Mouse (Mus musculus): ENCODE data around the gene Gm28710. TPM values are rescaled to one million over a fixed set of nuclear protein-coding genes. Genes with fewer than 3 reads are reported as not detected.

Gm28710 gene
- not detected in 2 replicates for polyA plus RNA-seq (2015; fragmentation: Nextera tagmentation; extraction: Ambion mirVana)

DNA sequence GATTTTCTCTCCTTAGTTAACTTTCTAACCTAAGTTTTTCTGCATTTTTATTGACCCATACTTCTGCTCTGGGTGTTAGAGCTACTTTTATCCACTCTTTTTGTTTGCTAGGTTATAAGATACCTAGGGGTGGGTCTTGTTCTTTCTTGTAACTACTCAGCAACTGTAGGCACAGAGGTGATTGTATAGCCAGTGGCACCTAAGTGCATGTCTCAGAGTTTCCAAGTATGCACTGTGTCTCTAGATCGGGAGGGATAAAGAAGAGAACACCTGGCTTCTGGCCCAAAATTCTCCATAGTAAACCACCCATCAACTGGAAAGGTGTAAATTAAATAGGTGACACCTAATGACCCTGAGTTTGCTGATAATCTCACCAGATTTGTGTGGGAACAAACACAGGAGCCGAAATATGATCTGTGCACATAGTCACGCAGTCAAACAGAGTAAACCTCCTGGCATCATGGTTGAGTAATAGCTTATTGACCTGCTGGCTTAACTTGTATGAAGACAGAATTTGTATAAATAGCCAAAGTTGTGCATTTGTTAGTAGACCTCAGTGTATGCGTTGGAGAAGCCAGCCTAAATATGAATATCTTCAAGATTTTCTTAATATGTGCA lies at the start of gene Gm28710:
Gm28710 (plus strand) TSS at position 568 of the 618 bp plus-strand sequence.
- no peak for ATAC-seq (ENCODE audit: borderline replicate concordance, extremely low read depth, low FRiP score, low TSS enrichment)
- Histone ChIP-seq H3K4me3 (no peak within 1 kb of the TSS), H3K4me1 (no peaks in the 10 kb centered on the region), H3K27me3 (no peaks in the 10 kb centered on the region), H3K27ac (no peak within 1 kb of the TSS), H3K4me2 (no peak within 1 kb of the TSS), H3K36me3 (no peaks in the 10 kb centered on the region), H3K9me3 (no peaks in the 10 kb centered on the region), H3K9ac (no peak within 1 kb of the TSS)
- WGBS = 56% methylated on average over 4 of the region's 4 CpGs

DNA sequence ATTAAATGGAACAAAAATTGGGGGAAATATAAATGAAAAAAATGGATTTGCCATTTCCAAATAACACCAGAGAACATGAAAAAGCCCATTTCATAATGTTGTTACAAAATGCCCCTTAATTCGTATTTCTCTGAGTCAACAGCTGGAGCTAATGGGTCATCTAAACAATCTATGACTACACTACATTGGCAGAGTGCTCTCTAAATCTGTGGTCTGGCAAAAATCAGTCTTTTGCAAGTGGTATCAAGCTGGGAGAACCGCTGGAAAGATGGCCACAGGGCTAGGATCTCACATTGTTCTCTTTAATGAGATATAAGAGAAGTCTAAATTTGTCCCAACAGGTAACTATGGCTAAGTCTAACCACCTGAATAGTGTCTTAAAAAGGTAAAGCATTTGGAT lies 14.4 kb upstream of the Gm28710 start:
- H3K27me3 ChIP-seq = no peaks in the 10 kb centered on the region
- 73% methylated on average over 2 of the region's 2 CpGs for WGBS
- no peak for ATAC-seq (ENCODE audit: borderline replicate concordance, extremely low read depth, low FRiP score, low TSS enrichment)

DNA sequence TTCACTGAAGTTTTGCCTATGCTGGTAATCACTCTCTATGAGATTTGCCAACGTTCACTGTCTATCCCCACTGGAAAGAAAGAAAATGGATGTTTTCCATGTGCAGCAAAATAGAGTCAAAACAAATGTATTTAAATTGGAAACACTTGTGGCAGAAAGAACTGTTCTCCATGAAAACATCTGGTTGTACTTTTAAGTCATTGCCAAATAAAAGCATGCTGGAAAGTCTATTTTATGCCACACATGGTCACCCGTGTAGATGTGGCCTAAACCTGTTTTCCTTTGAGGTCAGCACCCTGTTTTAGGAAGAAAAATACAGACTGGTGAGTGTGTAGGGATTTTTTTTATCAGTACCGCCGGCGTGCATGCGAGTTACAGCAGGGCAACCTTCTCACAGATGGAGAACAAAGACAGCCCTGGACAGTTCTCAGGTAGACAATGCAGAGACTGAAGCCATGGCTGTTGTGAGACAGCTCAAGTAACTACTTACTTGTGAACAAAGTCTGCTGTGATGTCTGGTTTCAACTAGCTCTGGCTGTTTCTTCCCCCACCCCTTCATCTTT lies 12.9 kb upstream of the Gm28710 start:
- H3K9me3 ChIP-seq = no peaks in the 10 kb centered on the region
- ATAC-seq (ENCODE audit: borderline replicate concordance, extremely low read depth, low FRiP score, low TSS enrichment) = no peak
- H3K27me3 ChIP-seq = no peaks in the 10 kb centered on the region
- H3K4me3 ChIP-seq = no peak overlapping the region
- no peak overlapping the region for H3K9ac ChIP-seq
- H3K4me2 ChIP-seq = no peak overlapping the region
- no peaks in the 10 kb centered on the region for H3K4me1 ChIP-seq
- no peaks in the 10 kb centered on the region for H3K36me3 ChIP-seq
- 70% methylated on average over 6 of the region's 6 CpGs for WGBS
- no peak overlapping the region for H3K27ac ChIP-seq

More for the DNA sequence above, 14.4 kb upstream of the Gm28710 start:
- Histone ChIP-seq H3K36me3 (no peaks in the 10 kb centered on the region), H3K9ac (no peak overlapping the region), H3K4me2 (no peak overlapping the region), H3K9me3 (no peaks in the 10 kb centered on the region), H3K4me1 (no peaks in the 10 kb centered on the region), H3K4me3 (no peak overlapping the region), H3K27ac (no peak overlapping the region)

DNA sequence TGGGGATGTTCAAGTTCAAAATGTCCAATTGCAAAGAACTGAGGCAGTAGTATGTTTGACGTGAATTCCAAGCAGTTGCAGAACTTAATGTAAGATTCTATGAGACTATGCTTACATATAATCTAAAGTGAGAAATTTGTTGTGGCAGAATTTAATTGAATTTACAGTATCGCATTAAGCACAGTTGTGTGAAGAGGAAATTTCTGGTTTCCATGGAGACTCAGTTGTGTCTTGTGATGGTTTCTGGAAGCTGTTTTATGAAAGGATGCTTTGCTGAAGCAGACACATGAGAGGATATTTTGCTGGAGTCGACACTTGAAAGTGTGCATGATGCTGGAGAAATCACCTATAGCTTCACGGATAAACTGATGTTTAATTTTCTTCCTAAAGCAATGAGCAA lies 6.0 kb upstream of the Gm28710 start:
- Histone ChIP-seq H3K4me1 (no peaks in the 10 kb centered on the region), H3K27me3 (no peaks in the 10 kb centered on the region), H3K36me3 (no peaks in the 10 kb centered on the region), H3K4me3 (no peak overlapping the region), H3K9ac (no peak overlapping the region), H3K9me3 (no peaks in the 10 kb centered on the region), H3K27ac (no peak overlapping the region), H3K4me2 (no peak overlapping the region)
- WGBS = 84% methylated on average over 4 of the region's 4 CpGs
- no peak for ATAC-seq (ENCODE audit: borderline replicate concordance, extremely low read depth, low FRiP score, low TSS enrichment)

DNA sequence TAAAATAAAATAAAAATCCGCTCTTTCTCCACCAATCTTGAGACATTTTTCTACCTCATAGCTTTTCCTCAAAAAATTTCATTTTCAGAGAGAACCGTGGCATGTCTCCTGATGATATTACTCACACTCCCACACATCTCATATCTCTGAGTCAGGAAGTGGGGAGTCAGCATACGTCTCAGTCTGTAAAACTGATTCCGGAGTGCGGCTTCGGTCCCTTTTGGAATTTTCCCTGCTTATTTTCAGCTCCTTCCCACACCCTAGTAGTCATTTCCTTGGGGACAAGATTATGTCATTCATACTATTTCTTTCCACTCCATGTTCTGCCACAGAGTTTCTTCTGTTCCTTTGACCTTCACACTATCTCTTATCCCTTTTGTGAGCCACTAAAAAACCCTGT lies 3.4 kb downstream of the Gm28710 start:
- ATAC-seq (ENCODE audit: borderline replicate concordance, extremely low read depth, low FRiP score, low TSS enrichment) = no peak
- no peaks in the 10 kb centered on the region for H3K4me1 ChIP-seq
- H3K36me3 ChIP-seq = no peaks in the 10 kb centered on the region
- no peak overlapping the region for H3K4me3 ChIP-seq
- H3K27ac ChIP-seq = no peak overlapping the region
- no peaks in the 10 kb centered on the region for H3K9me3 ChIP-seq
- WGBS = 84% methylated on average over 6 of the region's 6 CpGs
- no peak overlapping the region for H3K4me2 ChIP-seq
- no peaks in the 10 kb centered on the region for H3K27me3 ChIP-seq
- no peak overlapping the region for H3K9ac ChIP-seq

DNA sequence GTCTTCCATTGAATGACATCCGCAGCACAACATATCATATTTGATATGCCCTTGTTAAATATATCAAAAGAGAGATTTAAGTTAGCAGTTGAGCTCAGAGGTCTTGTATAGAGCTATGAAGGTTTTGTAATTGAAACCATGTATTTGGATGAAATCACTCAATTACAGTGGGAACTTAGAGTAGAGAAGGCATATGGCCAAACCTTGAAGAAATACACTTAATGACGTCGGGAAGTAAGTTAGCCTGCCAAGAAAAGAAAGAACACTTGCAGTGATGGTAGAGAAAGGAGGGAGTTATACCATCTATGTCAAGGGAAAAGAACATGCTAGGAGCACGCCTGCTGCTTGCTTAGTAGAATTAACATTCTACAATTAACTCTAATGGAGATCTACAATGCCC lies 11.1 kb downstream of the Gm28710 start:
- Histone ChIP-seq H3K27ac (no peak overlapping the region), H3K9ac (no peak overlapping the region), H3K9me3 (no peaks in the 10 kb centered on the region), H3K4me2 (no peak overlapping the region), H3K36me3 (no peaks in the 10 kb centered on the region), H3K4me1 (no peaks in the 10 kb centered on the region), H3K27me3 (no peaks in the 10 kb centered on the region), H3K4me3 (no peak overlapping the region)
- ATAC-seq (ENCODE audit: borderline replicate concordance, extremely low read depth, low FRiP score, low TSS enrichment) = no peak
- WGBS = 72% methylated on average over 4 of the region's 4 CpGs

DNA sequence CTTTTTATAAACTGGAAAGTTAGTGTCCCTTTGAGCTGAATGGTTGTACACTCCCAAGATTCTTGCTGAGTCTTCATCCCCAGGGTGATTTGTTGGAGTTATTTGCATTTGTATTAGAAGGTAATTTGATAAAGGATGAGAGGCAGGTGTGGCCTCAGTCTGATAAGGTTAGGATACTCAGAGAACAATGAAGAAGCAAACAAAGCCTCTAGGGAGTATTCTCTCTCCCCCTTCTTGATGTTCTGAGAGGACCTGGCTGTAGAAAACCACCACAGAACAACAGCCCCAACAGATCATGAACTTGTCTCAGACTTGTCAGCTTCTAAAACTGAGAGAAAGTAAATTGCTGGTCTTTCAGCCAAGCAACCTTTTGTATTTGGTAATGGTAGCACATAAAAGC lies 47.4 kb downstream of the Gm28710 start:
- H3K27me3 ChIP-seq = no peaks in the 10 kb centered on the region
- H3K9me3 ChIP-seq = no peaks in the 10 kb centered on the region
- no peak overlapping the region for H3K4me3 ChIP-seq
- ATAC-seq (ENCODE audit: borderline replicate concordance, extremely low read depth, low FRiP score, low TSS enrichment) = no peak
- no peaks in the 10 kb centered on the region for H3K36me3 ChIP-seq
- H3K4me1 ChIP-seq = no peaks in the 10 kb centered on the region
- H3K9ac ChIP-seq = no peak overlapping the region
- H3K27ac ChIP-seq = no peak overlapping the region
- no peak overlapping the region for H3K4me2 ChIP-seq

DNA sequence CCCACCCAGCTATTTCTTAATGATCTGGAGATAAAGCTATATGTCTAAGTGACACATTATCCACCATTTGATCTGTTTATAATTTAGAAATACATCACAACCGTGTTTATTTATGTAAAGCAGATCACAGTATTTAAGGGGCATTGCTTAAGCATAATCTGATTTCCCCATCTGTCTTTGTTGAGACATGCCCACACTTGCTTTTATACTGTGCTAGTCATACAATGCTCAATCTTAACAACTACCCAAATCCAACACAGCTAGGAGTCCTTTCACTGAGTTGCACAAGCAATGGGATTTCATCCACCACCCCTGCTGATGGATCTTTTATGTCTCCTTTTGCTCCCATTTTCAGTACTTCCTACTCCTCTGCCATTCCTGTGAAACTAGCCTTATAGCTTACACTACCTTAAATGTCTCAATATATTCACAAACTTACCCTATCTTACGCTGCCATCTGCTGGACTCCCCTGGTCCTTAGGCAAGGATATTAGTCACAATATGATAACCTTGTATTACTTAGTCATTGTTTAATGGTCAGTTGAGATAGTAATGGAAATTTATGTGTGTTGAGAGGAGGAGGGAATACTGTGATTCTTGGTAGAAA lies 77.8 kb downstream of the Gm28710 start:
- ATAC-seq (ENCODE audit: borderline replicate concordance, extremely low read depth, low FRiP score, low TSS enrichment) = 0 out of 2 replicates have a peak, but pooled peaks have one; percentile 55
- H3K4me1 ChIP-seq = no peaks in the 10 kb centered on the region
- no peaks in the 10 kb centered on the region for H3K36me3 ChIP-seq
- H3K4me3 ChIP-seq = no peak overlapping the region
- 33% methylated on average over 2 of the region's 2 CpGs for WGBS
- H3K4me2 ChIP-seq = no peak overlapping the region
- H3K27ac ChIP-seq = no peak overlapping the region
- H3K9ac ChIP-seq = no peak overlapping the region
- no peaks in the 10 kb centered on the region for H3K27me3 ChIP-seq
- no peaks in the 10 kb centered on the region for H3K9me3 ChIP-seq

DNA sequence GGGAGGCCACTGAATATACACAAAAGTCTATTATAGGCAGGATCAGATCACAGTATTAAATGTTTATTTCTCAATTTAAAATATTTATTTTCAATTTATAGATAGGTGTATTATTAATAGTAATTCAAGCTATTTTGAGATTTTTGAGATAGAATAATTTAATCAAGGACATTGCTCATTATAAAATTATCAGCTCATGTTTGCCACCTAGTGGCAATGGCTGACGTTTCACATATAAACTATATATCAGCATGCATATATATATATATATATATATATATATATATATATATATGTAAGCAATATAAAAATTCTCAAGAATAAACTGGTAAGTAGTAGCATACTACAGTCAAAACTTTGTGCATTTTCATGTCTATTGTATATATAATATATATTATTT lies 102.6 kb downstream of the Gm28710 start:
- no peak for ATAC-seq (ENCODE audit: borderline replicate concordance, extremely low read depth, low FRiP score, low TSS enrichment)
- H3K4me1 ChIP-seq = no peaks in the 10 kb centered on the region
- no peaks in the 10 kb centered on the region for H3K9me3 ChIP-seq
- no peak overlapping the region for H3K27ac ChIP-seq
- H3K4me3 ChIP-seq = no peak overlapping the region
- WGBS = 9% methylated on average over 1 of the region's 1 CpGs
- H3K4me2 ChIP-seq = no peak overlapping the region
- H3K9ac ChIP-seq = no peak overlapping the region
- no peaks in the 10 kb centered on the region for H3K36me3 ChIP-seq
- no peaks in the 10 kb centered on the region for H3K27me3 ChIP-seq

DNA sequence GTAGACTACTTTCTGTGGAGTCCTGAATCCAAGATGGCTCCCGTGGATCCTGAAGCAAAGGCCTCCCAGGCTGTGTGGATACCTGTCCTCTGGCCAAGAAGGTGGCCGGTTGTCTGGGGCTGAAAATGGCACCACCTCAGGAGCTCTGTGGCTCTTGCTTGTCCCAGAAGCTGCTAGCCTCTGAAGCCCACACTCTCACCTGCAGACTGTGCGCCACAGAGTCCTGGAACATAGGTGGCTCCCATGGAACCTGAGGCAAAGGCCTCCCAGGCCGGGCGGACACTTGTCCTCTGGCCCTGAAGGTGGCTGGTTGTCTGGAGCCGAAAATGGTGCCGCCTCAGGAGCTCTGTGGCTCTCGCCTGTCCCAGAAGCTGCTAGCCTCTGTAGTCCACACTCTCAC lies 128.2 kb downstream of the Gm28710 start:
- H3K4me2 ChIP-seq = no peak overlapping the region
- H3K9me3 ChIP-seq = no peaks in the 10 kb centered on the region
- H3K4me3 ChIP-seq = no peak overlapping the region
- WGBS = 88% methylated on average over 8 of the region's 8 CpGs
- H3K9ac ChIP-seq = no peak overlapping the region
- no peaks in the 10 kb centered on the region for H3K4me1 ChIP-seq
- no peak overlapping the region for H3K27ac ChIP-seq
- no peak for ATAC-seq (ENCODE audit: borderline replicate concordance, extremely low read depth, low FRiP score, low TSS enrichment)
- no peaks in the 10 kb centered on the region for H3K27me3 ChIP-seq
- H3K36me3 ChIP-seq = no peaks in the 10 kb centered on the region

DNA sequence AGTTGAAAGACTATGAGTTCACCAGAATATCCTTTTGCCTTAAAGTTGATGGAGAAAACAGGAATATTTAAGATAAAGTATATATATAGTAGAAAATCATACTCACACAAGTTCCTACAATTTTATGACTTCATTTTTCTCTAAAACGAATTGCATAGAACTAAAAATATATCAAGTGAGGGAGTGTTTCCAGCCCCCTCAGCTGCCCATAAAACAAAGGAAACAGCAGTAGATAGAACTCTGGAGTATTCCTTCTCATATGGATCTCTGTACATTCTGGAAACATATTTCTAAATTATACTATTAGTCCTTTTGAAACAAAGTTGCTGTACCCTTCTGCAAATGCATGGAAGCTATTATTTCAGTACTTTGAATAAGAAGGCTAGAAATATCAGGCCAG lies 130.9 kb downstream of the Gm28710 start:
- H3K9me3 ChIP-seq = no peaks in the 10 kb centered on the region
- ATAC-seq (ENCODE audit: borderline replicate concordance, extremely low read depth, low FRiP score, low TSS enrichment) = no peak
- H3K27me3 ChIP-seq = no peaks in the 10 kb centered on the region
- H3K27ac ChIP-seq = no peak overlapping the region
- H3K4me2 ChIP-seq = no peak overlapping the region
- H3K4me1 ChIP-seq = no peaks in the 10 kb centered on the region
- H3K9ac ChIP-seq = no peak overlapping the region
- WGBS = 52% methylated on average over 1 of the region's 1 CpGs
- no peak overlapping the region for H3K4me3 ChIP-seq
- H3K36me3 ChIP-seq = no peaks in the 10 kb centered on the region
